Mouse (Mus musculus) neural tube, embryonic 15.5 days (tissue): ENCODE results near the gene Pde8a. TPM values are rescaled to one million over a fixed set of nuclear protein-coding genes. Genes with fewer than 3 reads are reported as not detected.
A peak's percentile ranks its signal among the peaks of the same experiment; 100 is the strongest.

Experiments
- ATAC-seq: fragments of 200-750 bp; cut with Nextera tagmentation; 2 replicates; pipeline ENCODE4 v1.8.0; 2017; ENCODE audit warnings: mild to moderate bottlenecking, moderate TSS enrichment, moderate library complexity; ENCODE audit not compliant: low FRiP score
- H3K27ac ChIP-seq: fragments of 300-500 bp; sonication (generic); replicated peaks from 2 replicates; pipeline ENCODE4 v1.5.1; 2015; ENCODE audit warnings: mild to moderate bottlenecking, inconsistent platforms
- H3K27me3 ChIP-seq: fragments of 300-500 bp; sonication (generic); replicated peaks from 2 replicates; pipeline ENCODE4 v1.6.1; 2015; ENCODE audit warnings: inconsistent platforms
- H3K36me3 ChIP-seq: fragments of 300-500 bp; sonication (generic); 2 replicates; pipeline ENCODE4 v1.6.1; 2015; ENCODE audit warnings: inconsistent platforms
- H3K4me1 ChIP-seq: fragments of 300-500 bp; sonication (generic); 2 replicates; pipeline ENCODE4 v1.6.1; 2015; ENCODE audit warnings: inconsistent platforms
- H3K4me2 ChIP-seq: fragments of 300-500 bp; sonication (generic); 2 replicates; pipeline ENCODE4 v1.6.1; 2015; ENCODE audit warnings: inconsistent platforms, mild to moderate bottlenecking, moderate library complexity
- H3K4me3 ChIP-seq: fragments of 300-500 bp; sonication (generic); replicated peaks from 2 replicates; pipeline ENCODE4 v1.5.1; 2015; ENCODE audit warnings: mild to moderate bottlenecking, inconsistent platforms
- H3K9ac ChIP-seq: fragments of 300-500 bp; sonication (generic); replicated peaks from 2 replicates; pipeline ENCODE4 v1.6.1; 2015; ENCODE audit warnings: mild to moderate bottlenecking, inconsistent platforms
- H3K9me3 ChIP-seq: fragments of 300-500 bp; sonication (generic); replicated peaks from 2 replicates; pipeline ENCODE4 v1.6.1; 2016; ENCODE audit warnings: inconsistent platforms
- WGBS: fragments of 180-500 bp; shearing (Covaris S2); methylation state at CpG from one replicate; pipeline ENCODE4 v1.1.7; 2015; ENCODE audit warnings: mixed read lengths; 5-methylcytosine and 5-hydroxymethylcytosine counted together
- polyA plus RNA-seq: library from polyadenylated mRNA; unstranded; fragments of >200 nt; fragmentation: Nextera tagmentation; extraction: Ambion mirVana; gene quantifications from 2 replicates; pipeline ENCODE4 v1.2.1, GENCODE M21; 2015

The Pde8a gene
- polyA plus RNA-seq, 1 experiment from 2014 or later, result 2.5 TPM

DNA sequence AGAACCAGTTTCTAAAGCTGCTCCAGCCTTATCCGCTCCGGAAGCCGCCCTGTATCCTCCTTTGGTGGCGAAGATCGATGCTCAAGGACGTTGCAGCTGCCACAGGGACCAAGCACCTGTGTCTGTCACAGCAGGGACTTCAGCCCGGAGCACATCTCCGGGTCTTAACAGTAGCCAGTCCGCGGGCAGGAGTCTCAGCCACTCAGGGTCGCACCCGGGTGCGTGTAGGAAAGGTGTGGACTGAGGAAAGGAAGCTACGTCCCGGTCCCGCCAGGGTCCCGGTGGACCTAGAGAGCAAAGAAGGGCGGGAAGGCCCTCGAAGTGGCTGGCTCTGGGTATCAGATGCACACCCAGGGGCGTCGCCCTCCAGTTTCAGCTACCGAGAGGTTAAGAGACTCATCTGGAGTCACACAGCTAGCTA lies 1.1 kb upstream of the Pde8a start:
- Histone ChIP-seq H3K27me3 (peaks cover 62% of the 10 kb centered on the region), H3K4me3 (peak overlapping the region; percentile 48), H3K9me3 (no peaks in the 10 kb centered on the region), H3K4me2 (peak overlapping the region; percentile 61), H3K9ac (0 out of 2 replicates have a peak overlapping the region, but pooled peaks have one; percentile 2), H3K27ac (peak overlapping the region; percentile 52), H3K36me3 (no peaks in the 10 kb centered on the region), H3K4me1 (peaks cover 21% of the 10 kb centered on the region)
- ATAC-seq, result peak; percentile 45; the same call in 1 of the 2 replicates
- WGBS, result under 1% methylated on average over 22 of the region's 22 CpGs

DNA sequence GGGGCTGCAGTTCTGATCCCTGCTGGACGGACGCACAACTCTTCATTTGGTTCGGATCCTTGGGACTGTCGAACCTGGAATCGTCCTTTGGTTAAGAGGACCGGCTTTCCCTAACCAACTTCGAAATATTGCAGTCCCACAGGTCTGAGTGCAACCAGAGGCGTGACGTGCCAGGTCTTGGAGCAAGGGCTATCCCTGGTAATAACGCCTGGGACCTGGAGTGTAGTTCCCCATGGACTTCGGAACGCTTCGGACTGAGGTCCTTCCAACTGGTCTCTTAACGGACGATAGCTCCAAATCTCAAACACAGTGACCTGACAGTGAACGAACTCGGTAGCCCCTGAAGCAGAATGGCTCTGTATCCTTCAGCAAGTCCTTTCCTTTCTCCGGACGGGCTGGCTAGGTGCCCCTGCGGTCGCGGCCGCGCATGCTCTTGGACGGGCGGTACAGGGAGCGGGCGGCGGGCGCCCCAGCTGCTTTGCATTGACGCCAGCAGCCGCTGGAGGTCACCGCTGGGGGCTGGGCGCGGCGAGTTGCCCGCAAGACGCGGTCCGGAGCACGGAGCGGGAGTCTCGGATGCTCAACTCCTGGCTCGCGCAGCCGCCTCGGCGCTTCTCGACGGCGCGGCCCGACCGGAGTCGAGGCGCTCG lies 574 bp upstream of the Pde8a start:
- no peaks in the 10 kb centered on the region for H3K9me3 ChIP-seq
- 0 out of 2 replicates have a peak overlapping the region, but pooled peaks have one; percentile 26 for H3K9ac ChIP-seq
- peak overlapping the region; percentile 52 for H3K27ac ChIP-seq
- H3K4me3 ChIP-seq, result peak overlapping the region; percentile 48
- under 1% methylated on average over 57 of the region's 57 CpGs for WGBS
- H3K4me2 ChIP-seq, result peak overlapping the region; percentile 61
- no peaks in the 10 kb centered on the region for H3K36me3 ChIP-seq
- peaks cover 62% of the 10 kb centered on the region for H3K27me3 ChIP-seq
- peak; percentile 90 for ATAC-seq
- peaks cover 21% of the 10 kb centered on the region for H3K4me1 ChIP-seq

DNA sequence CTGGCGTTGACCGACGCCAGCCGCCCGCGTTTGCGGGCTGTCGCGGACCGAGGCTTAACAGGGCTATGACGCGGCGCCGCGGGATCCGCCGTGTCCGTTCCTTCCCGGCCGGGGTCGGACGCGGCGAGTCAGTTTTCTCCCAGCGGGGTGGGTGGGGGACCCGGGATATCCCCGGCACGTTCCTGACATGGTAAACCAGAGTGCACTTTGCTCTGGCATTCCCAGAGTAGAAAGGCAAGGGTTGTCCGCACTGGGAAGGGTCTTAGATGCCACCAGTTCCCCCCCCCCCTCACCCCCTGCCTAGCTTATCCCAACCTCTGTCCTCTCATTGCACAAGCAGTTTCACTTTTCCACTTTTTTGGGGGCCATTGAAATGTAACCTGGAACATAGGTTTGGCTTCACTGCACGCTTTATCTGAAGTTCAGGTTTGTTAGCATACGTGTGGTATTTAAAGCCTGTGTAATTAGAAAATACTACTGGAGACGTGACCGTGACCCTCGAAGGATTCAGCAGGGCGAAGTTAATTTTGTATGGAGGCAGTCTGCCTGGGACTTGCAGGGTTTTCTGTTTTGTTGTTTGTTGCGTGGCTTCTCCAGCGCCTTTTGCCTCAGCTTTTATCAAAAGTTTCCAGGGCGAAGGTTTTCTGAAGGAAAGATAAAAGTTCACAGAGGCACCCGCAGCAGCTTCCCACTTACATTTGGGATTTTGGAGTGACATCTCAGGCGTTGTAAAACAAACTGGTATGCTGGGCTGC lies 934 bp downstream of the Pde8a start:
- 4% methylated on average over 40 of the region's 40 CpGs for WGBS
- no peak for ATAC-seq
- H3K4me2 ChIP-seq, result peak overlapping the region; percentile 61
- H3K4me1 ChIP-seq, result peaks cover 21% of the 10 kb centered on the region
- peak overlapping the region; percentile 48 for H3K4me3 ChIP-seq
- peaks cover 58% of the 10 kb centered on the region for H3K27me3 ChIP-seq
- no peak overlapping the region for H3K27ac ChIP-seq
- H3K9ac ChIP-seq, result peak overlapping the region; percentile 26; the same call in 1 of the 2 replicates
- H3K36me3 ChIP-seq, result no peaks in the 10 kb centered on the region
- no peaks in the 10 kb centered on the region for H3K9me3 ChIP-seq

DNA sequence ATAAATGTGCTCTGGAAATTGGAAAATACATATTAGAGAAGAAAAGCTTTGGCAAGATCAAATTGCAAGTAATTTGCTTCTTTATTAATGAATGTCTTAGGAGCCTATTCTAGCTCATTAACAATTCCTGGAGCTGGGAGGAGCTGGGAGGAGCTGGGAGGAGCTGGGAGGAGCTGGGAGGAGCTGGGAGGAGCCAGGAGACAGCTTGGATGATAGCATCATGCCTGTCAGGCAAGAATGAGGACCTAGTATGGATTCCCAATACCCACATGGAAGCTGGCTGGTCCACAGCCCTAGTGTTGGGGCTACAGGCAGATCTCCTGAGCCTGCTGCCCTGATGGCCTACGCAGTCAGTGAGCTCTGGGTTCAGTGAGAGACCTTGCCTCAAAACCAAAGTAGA lies 2.6 kb downstream of the Pde8a start:
- ATAC-seq, result no peak
- H3K27me3 ChIP-seq, result peaks cover 50% of the 10 kb centered on the region
- 77% methylated on average over 1 of the region's 1 CpGs for WGBS

DNA sequence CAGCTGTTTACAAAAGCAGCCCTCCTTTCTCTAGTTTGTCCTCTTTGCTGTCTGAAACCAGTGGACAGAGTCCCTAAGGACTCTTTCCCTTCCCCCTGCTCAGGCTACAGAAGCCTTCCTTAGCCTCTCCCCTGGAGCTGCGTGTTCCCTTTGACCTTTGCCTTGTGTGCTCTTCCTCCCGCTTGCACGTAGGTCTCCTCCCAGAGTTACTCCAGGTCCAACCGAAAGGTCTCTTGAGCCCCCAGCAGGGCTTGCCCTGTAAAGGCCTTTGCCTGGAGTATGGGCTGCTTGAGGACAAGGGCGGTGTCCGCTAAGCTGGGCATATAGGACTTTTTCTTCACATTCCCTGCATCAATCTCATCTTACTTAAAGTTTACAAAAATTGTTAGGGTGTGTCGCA lies 5.9 kb downstream of the Pde8a start:
- H3K4me2 ChIP-seq, result no peak overlapping the region
- WGBS, result 72% methylated on average over 7 of the region's 7 CpGs
- H3K36me3 ChIP-seq, result no peaks in the 10 kb centered on the region

More for the DNA sequence above, 2.6 kb downstream of the Pde8a start:
- H3K4me1 ChIP-seq, result peaks cover 21% of the 10 kb centered on the region
- H3K9ac ChIP-seq, result no peak overlapping the region
- no peak overlapping the region for H3K4me3 ChIP-seq
- no peak overlapping the region for H3K27ac ChIP-seq
- no peaks in the 10 kb centered on the region for H3K9me3 ChIP-seq
- H3K36me3 ChIP-seq, result no peaks in the 10 kb centered on the region
- no peak overlapping the region for H3K4me2 ChIP-seq

DNA sequence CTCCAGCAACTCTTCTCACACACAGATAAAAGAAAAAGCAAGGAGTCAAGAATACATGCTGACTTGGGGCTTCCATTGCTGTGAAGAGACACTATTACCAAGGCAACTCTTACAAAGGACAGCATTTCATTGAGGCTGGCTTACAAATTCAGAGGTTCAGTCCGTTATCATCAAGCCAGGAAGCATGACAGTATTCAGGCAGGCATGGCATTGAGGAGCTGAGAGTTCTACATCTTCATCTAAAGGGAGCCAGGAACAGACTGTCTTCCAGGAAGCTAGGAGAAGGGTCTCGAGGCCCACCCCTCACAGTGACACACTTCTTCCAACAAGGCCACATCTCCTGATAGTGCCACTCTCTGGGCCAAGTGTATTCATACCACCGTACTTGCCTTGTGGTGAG lies 7.0 kb downstream of the Pde8a start:
- no peaks in the 10 kb centered on the region for H3K9me3 ChIP-seq
- no peak overlapping the region for H3K4me3 ChIP-seq
- H3K4me2 ChIP-seq, result no peak overlapping the region
- WGBS, result 76% methylated on average over 3 of the region's 3 CpGs
- ATAC-seq, result no peak
- H3K9ac ChIP-seq, result no peak overlapping the region
- no peak overlapping the region for H3K27ac ChIP-seq
- no peaks in the 10 kb centered on the region for H3K4me1 ChIP-seq
- H3K36me3 ChIP-seq, result no peaks in the 10 kb centered on the region
- H3K27me3 ChIP-seq, result peaks cover 7% of the 10 kb centered on the region

More for the DNA sequence above, 5.9 kb downstream of the Pde8a start:
- H3K9ac ChIP-seq, result no peak overlapping the region
- peaks cover 18% of the 10 kb centered on the region for H3K27me3 ChIP-seq
- H3K4me1 ChIP-seq, result no peaks in the 10 kb centered on the region
- H3K9me3 ChIP-seq, result no peaks in the 10 kb centered on the region
- H3K4me3 ChIP-seq, result no peak overlapping the region
- no peak for ATAC-seq
- H3K27ac ChIP-seq, result no peak overlapping the region

DNA sequence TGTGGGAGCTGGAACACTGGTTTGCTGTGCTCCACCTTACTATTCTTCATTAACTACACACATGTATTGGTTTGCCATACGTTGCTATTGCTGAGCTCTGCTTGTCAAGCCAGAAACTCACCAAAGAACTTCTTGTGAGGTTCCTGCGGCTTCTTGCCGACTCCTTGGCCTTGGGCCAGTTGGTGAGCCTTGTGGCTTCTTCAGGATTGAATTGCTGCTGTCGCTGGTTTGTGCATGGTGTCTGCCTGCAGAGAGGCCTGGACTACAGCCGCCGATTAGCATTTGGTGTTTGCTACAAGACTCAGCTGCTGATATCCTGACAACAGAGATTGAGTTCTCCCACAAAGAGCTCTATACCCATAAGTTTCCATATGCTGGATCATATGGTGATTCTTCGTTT lies 10.9 kb downstream of the Pde8a start:
- H3K4me1 ChIP-seq, result no peaks in the 10 kb centered on the region
- H3K9me3 ChIP-seq, result no peaks in the 10 kb centered on the region
- no peak overlapping the region for H3K4me3 ChIP-seq
- no peak overlapping the region for H3K9ac ChIP-seq
- no peak for ATAC-seq
- H3K27me3 ChIP-seq, result no peaks in the 10 kb centered on the region
- H3K36me3 ChIP-seq, result no peaks in the 10 kb centered on the region
- H3K27ac ChIP-seq, result no peak overlapping the region
- WGBS, result 89% methylated on average over 7 of the region's 7 CpGs
- H3K4me2 ChIP-seq, result no peak overlapping the region

DNA sequence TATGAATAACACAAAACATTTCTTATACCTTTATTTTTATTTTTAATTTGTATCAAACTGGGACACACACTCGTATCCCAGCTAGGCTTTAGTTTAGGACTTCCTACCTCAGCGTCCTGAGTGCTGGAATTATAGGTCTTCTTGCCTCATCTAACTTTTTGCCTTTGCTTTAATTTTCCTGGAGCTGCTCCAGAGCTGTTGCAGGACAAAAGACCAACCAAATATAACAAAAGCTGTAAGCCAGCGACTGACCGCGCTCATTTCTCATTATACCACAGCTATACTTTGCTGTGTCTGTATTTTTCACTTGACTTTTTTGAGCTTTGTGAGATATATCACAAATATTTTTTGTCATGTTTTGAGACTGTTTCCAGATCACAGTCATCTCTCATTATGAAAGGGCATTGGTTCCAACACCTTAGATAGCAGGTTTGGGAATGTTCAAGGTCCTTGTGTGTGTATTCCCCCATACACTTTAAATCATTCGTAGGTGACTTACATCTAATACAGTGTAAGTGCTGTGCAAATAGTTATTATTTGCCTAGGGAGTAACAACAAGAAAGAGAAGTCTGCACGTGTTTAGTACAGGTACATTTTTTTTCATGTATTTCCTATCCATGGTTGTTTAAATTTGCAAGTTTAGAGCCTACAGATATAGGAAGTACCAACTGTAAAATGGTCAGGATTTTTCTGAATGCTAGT lies 16.8 kb downstream of the Pde8a start:
- H3K27me3 ChIP-seq, result no peaks in the 10 kb centered on the region
- H3K4me1 ChIP-seq, result no peaks in the 10 kb centered on the region
- no peak overlapping the region for H3K9ac ChIP-seq
- no peak overlapping the region for H3K4me2 ChIP-seq
- 90% methylated on average over 7 of the region's 7 CpGs for WGBS
- no peak overlapping the region for H3K4me3 ChIP-seq
- H3K27ac ChIP-seq, result no peak overlapping the region
- H3K9me3 ChIP-seq, result no peaks in the 10 kb centered on the region
- no peak for ATAC-seq
- H3K36me3 ChIP-seq, result no peaks in the 10 kb centered on the region

DNA sequence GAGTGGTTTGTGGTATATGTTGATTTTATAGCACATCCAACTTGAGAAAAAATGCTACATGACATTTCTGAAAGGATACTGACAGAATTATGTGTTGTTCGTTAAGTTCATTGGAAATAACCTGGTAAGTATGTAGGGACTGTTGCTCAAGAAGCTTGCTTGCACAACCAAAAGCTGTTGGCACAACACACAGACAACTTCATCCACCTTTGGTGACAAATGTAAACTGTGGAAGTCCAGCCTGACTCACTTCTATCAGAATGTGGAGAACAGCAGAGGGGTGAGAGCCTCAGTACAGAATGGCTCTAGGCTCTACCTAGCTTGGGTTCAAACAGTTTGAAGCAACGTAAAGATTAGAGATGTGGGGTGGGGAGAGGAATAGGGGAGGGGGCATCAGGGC lies 19.3 kb downstream of the Pde8a start:
- Histone ChIP-seq H3K9me3 (no peaks in the 10 kb centered on the region), H3K36me3 (no peaks in the 10 kb centered on the region), H3K4me3 (no peak overlapping the region)

DNA sequence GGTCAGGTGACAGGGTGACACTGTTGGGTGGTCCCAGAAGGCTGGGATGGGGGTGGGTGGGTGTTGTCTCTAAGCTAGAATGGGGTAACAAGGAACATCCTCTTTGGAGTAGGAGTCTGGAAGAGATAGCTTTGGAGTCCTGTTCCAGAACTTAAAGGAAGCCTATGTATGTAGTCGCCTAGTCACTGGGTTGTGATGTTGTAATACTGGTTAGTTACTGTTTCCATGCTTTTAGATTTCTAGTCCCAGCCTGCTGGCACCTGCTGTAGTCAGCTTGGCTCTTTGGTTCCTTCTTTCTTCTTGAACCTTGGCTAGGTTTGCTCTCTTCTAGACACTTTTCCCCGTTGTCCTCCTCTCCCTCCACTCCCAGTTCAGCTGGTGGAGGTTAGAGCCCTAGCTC lies 21.7 kb downstream of the Pde8a start:
- ATAC-seq, result no peak
- no peak overlapping the region for H3K27ac ChIP-seq
- no peaks in the 10 kb centered on the region for H3K27me3 ChIP-seq
- H3K9ac ChIP-seq, result no peak overlapping the region
- no peak overlapping the region for H3K4me2 ChIP-seq
- no peaks in the 10 kb centered on the region for H3K9me3 ChIP-seq
- no peaks in the 10 kb centered on the region for H3K4me1 ChIP-seq
- no peak overlapping the region for H3K4me3 ChIP-seq
- no peaks in the 10 kb centered on the region for H3K36me3 ChIP-seq
- 90% methylated on average over 2 of the region's 2 CpGs for WGBS

More for the DNA sequence above, 19.3 kb downstream of the Pde8a start:
- Histone ChIP-seq H3K9ac (no peak overlapping the region), H3K4me1 (no peaks in the 10 kb centered on the region), H3K4me2 (no peak overlapping the region), H3K27me3 (no peaks in the 10 kb centered on the region), H3K27ac (no peak overlapping the region)
- 80% methylated on average over 2 of the region's 2 CpGs for WGBS
- ATAC-seq, result no peak

DNA sequence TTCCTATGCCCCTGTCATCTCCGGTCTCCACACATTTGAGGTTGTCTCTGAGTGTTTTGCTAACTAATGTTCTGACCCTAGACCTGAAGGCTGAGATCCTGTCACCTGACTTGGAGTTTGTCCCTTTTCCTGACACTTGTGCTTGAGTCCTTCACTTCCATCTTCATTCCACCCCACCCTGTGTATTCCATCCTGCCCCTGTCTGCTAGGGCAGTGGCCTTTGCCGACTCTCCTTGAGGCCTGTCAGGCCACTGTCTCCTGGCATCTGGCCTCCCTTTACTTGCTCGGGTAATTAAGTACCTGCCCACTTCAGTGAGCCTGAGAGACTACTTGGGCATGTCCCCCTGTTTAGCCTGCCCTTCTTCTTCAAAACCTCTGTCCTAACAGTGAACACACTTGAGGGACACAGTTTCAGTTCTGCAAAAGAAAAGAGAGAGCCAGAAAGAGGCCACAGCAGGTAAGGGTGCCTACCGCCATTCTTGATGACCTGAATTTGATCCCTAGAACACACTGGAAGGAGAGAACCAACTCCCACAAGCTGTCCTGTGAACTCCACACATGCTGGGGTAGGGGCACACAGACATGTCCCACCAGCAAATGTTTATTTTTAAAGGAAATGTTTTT lies 22.3 kb downstream of the Pde8a start:
- ATAC-seq, result no peak
- H3K27me3 ChIP-seq, result no peaks in the 10 kb centered on the region
- 83% methylated on average over 4 of the region's 4 CpGs for WGBS
- H3K27ac ChIP-seq, result no peak overlapping the region
- no peak overlapping the region for H3K4me2 ChIP-seq
- H3K36me3 ChIP-seq, result no peaks in the 10 kb centered on the region
- no peak overlapping the region for H3K4me3 ChIP-seq
- no peaks in the 10 kb centered on the region for H3K4me1 ChIP-seq
- no peak overlapping the region for H3K9ac ChIP-seq
- no peaks in the 10 kb centered on the region for H3K9me3 ChIP-seq
